Mouse (Mus musculus) thymus, adult 2 months (tissue): ENCODE data around the gene Rad9a. TPM values are rescaled to one million over a fixed set of nuclear protein-coding genes. Genes with fewer than 3 reads are reported as not detected.

Experiments
- DNase-seq: peaks from one replicate; pipeline ENCODE4 v3.0.0; 2021
- H3K27ac ChIP-seq: fragments of 200-500 bp; 2 replicates; pipeline ENCODE4 v1.5.1; 2012; ENCODE audit warnings: low read length, control low read depth; ENCODE audit not compliant: control insufficient read depth, insufficient read depth
- H3K27me3 ChIP-seq: fragments of 200-500 bp; 2 replicates; pipeline ENCODE4 v1.6.1; 2012; ENCODE audit warnings: mild to moderate bottlenecking, low read length, moderate library complexity, mixed read lengths; ENCODE audit not compliant: control insufficient read depth, insufficient read depth
- H3K36me3 ChIP-seq: fragments of 200-500 bp; 2 replicates; pipeline ENCODE4 v1.6.1; 2012; ENCODE audit warnings: mild to moderate bottlenecking, low read length, moderate library complexity; ENCODE audit not compliant: control insufficient read depth, insufficient read depth
- H3K4me1 ChIP-seq: fragments of 200-500 bp; replicated peaks from 2 replicates; pipeline ENCODE4 v1.6.1; 2012; ENCODE audit warnings: low read length; ENCODE audit not compliant: control insufficient read depth, insufficient read depth
- H3K4me3 ChIP-seq: fragments of 200-500 bp; 2 replicates; pipeline ENCODE4 v1.5.1; 2012; ENCODE audit warnings: mild to moderate bottlenecking, low read length, control low read depth, moderate library complexity; ENCODE audit not compliant: control insufficient read depth, insufficient read depth
- CTCF ChIP-seq: fragments of 200-500 bp; IDR thresholded peaks from 2 replicates; pipeline ENCODE4 v1.5.1; 2012; ENCODE audit warnings: mild to moderate bottlenecking, control low read depth, low read length, moderate library complexity, borderline replicate concordance; ENCODE audit not compliant: control insufficient read depth, poor library complexity, insufficient read depth; ENCODE audit errors: extremely low read depth
- POLR2A ChIP-seq: fragments of 200-500 bp; IDR thresholded peaks from 2 replicates; pipeline ENCODE4 v1.6.1; 2012; ENCODE audit warnings: mild to moderate bottlenecking, low read length, control low read depth, moderate library complexity; ENCODE audit not compliant: control insufficient read depth, poor library complexity, insufficient read depth; ENCODE audit errors: extremely low read depth
- WGBS: fragments of 180-500 bp; shearing (Covaris S2); methylation state at CpG from one replicate; pipeline ENCODE4 v1.1.7; 2018; 5-methylcytosine and 5-hydroxymethylcytosine counted together
- polyA plus RNA-seq: library from polyadenylated mRNA; depleted of rRNA; stranded (reverse); fragments of >200 nt; gene quantifications from 2 replicates; pipeline ENCODE4 v1.2.3, GENCODE M21; 2012

Gene Rad9a
- polyA plus RNA-seq, 1 experiment, result 143 TPM

DNA sequence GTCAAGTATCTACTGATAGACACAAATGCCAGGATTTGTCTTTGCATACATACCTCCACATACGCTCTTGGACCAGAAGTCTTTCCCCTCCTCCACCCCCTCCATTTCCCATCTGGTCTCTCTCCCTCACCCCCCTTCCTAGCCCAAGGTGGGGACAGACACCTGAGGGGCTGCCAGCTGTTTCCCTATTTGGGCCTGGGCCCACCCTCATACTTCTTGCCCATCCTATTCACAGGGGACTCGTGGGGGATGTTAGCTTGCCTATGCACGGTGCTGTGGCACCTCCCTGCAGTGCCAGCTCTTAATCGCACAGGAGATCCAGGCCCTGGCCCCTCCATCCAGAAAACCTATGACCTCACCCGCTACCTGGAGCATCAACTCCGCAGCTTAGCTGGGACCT lies 18.5 kb upstream of the Rad9a start:
- WGBS, result 77% methylated on average over 6 of the region's 6 CpGs
- no peak for TF ChIP-seq POLR2A
- TF ChIP-seq CTCF, result no peak
- DNase-seq, result no peak
- no peak overlapping the region for H3K27ac ChIP-seq
- no peaks in the 10 kb centered on the region for H3K36me3 ChIP-seq
- peaks cover 12% of the 10 kb centered on the region for H3K27me3 ChIP-seq
- H3K4me1 ChIP-seq, result peaks cover 45% of the 10 kb centered on the region
- no peak overlapping the region for H3K4me3 ChIP-seq

DNA sequence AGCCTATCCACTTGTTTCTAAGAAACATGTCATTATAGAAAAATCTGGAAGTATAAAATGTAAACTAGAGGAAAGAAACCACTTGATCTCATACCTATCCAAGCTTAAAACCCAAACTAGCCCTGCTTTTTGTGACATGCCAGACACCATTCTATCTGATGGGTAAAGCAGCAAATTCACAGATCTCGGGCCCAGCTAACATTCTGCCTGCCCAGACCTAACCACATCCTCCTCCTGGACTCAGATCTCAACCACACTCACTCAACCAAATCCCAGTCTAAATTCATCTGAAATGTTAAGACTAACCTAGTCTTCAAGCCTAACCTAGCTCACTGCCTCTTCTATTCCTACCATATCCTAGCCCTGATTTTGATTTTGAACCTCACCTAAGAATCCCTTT lies 17.3 kb upstream of the Rad9a start:
- H3K36me3 ChIP-seq, result no peaks in the 10 kb centered on the region
- 3% methylated on average over 1 of the region's 1 CpGs for WGBS
- peaks cover 20% of the 10 kb centered on the region for H3K27me3 ChIP-seq
- peaks cover 54% of the 10 kb centered on the region for H3K4me1 ChIP-seq
- DNase-seq, result no peak
- no peak overlapping the region for H3K27ac ChIP-seq
- no peak for TF ChIP-seq POLR2A
- no peak for TF ChIP-seq CTCF
- H3K4me3 ChIP-seq, result no peak overlapping the region

DNA sequence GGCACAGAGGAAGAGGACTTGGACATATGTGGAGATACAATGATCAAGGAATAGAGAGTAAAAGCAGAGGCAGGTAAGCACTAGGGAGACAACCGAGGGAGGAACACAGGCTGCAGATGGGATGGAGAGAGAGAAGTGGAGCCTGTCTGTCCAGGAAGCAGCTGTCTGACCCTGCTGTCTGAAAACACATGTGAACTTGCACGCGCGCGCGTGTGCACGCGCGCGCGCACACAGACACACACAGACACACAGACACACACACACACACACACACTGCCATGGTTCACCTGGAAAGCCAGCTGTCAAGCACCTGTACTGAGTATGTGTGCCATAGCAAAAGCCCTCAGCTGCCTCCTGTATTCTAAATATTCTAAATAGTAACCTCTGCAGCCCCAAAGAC lies 16.8 kb upstream of the Rad9a start:
- Histone ChIP-seq H3K4me3 (no peak overlapping the region), H3K27ac (no peak overlapping the region), H3K4me1 (peaks cover 59% of the 10 kb centered on the region), H3K27me3 (peaks cover 25% of the 10 kb centered on the region), H3K36me3 (no peaks in the 10 kb centered on the region)
- no peak for TF ChIP-seq POLR2A
- no peak for TF ChIP-seq CTCF
- DNase-seq, result no peak
- 18% methylated on average over 11 of the region's 11 CpGs for WGBS

DNA sequence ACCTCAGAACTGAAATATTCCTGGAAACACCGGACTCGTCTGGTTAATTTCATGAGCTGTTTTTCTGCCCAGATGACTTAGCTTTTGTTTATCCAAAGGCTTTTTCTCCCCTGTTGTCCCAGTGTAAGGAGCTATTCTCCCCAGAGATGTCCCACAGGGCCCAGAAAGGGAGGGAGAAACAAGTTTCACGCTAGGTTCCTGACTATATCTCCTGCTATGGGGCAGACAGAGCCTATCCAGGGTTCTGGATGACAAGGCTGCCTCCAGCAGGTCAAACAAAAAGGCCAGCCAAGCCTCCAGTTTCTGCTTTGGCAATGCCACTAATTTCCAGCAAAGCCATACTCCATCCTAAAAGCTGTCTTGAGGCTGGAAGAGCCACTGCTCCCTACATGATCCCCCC lies 16.4 kb upstream of the Rad9a start:
- 80% methylated on average over 3 of the region's 3 CpGs for WGBS
- no peak overlapping the region for H3K4me3 ChIP-seq
- TF ChIP-seq CTCF, result no peak
- TF ChIP-seq POLR2A, result no peak
- H3K4me1 ChIP-seq, result peaks cover 63% of the 10 kb centered on the region
- no peaks in the 10 kb centered on the region for H3K36me3 ChIP-seq
- no peak for DNase-seq
- peaks cover 27% of the 10 kb centered on the region for H3K27me3 ChIP-seq
- H3K27ac ChIP-seq, result no peak overlapping the region

DNA sequence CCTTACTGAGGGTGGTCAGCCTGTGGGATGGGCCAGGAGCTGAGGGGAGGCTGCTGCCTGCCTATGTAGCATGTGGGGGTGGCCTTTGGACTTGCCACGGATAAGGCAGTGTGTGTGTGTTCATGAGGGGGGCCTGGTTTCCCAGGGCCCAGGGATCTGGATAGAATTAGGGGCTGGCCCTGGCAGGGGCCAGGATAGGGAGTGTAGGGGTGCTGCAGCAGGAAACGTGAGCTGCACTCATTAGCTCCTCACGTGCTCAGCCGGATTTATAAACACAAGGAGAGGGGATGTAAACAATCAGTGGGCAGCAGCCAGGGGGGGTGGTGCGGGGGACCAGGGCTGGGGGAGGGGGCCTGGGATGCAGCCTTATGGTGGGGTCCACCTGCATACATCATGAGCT lies 15.7 kb upstream of the Rad9a start:
- Histone ChIP-seq H3K4me1 (peaks cover 58% of the 10 kb centered on the region), H3K27me3 (peaks cover 27% of the 10 kb centered on the region), H3K4me3 (no peak overlapping the region), H3K27ac (no peak overlapping the region), H3K36me3 (no peaks in the 10 kb centered on the region)
- no peak for DNase-seq
- 65% methylated on average over 5 of the region's 5 CpGs for WGBS
- TF ChIP-seq CTCF (no peak), POLR2A (no peak)

DNA sequence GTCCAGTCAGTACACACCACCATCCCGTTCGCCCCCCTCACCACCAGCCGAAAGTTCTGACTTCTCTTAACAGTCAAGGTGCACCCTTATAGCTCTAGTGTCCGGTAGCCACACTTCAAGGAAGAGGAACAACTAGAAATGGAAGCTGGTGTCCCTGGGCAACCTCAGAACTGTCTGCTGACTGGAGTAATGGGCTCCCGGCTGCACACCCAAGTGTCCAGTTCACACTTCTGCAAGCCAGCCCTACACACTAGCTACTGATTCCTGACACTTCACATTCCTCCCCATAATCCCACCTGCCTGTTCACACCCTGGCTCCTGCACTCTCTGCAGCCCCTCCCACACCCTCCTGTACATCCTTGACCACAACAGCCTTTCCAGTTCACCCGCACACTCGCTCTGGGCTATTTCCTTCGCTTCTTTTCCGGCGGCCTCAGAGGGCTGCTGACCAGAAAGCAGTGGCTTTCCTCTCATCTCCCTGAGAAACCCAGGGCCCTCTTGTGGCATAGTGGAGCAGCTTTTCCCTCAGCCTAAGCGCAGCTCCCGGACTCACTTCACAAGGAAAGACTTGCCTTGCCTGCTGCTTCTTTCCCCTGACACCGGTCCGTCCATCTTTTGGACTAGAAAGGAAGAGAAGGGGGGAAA lies 14.7 kb upstream of the Rad9a start:
- TF ChIP-seq POLR2A, result no peak
- no peak for TF ChIP-seq CTCF
- H3K27ac ChIP-seq, result no peak overlapping the region
- H3K4me1 ChIP-seq, result peaks cover 49% of the 10 kb centered on the region
- H3K36me3 ChIP-seq, result no peaks in the 10 kb centered on the region
- 41% methylated on average over 14 of the region's 14 CpGs for WGBS
- DNase-seq, result no peak
- H3K4me3 ChIP-seq, result no peak overlapping the region
- peaks cover 27% of the 10 kb centered on the region for H3K27me3 ChIP-seq

DNA sequence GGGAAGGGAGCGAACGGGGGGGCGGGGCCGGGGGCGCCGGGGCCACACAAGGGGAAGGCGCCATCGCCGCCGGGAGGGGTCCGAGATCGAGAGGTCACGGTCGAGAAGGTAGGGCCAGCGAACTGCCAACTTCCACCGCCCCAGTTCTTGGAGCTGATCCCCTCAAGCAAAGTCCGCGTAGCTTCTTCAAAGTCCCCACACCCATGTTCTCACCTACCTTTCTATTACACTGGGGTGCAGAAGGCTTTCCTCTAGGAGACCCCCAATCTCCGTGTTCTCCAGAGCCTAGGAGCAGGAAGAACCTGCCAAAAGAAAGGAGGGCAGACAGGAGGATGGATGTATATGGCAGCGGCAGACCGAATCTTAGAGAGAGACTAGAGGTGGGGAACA lies 14.0 kb upstream of the Rad9a start:
- Histone ChIP-seq H3K4me3 (peak overlapping the region; percentile 64), H3K36me3 (no peaks in the 10 kb centered on the region), H3K27me3 (peaks cover 27% of the 10 kb centered on the region), H3K4me1 (peaks cover 41% of the 10 kb centered on the region), H3K27ac (no peak overlapping the region)
- WGBS, result 3% methylated on average over 19 of the region's 21 CpGs
- DNase-seq, result no peak
- TF ChIP-seq CTCF (no peak), POLR2A (no peak)
